Mouse (Mus musculus) embryo, embryonic 10 days (tissue): ENCODE data around the gene Dgka.
A peak's percentile ranks its signal among the peaks of the same experiment; 100 is the strongest.

ENCODE experiments used
- DNase-seq: peaks from one replicate; pipeline ENCODE4 v3.0.0-alpha.2; 2015; ENCODE audit warnings: low spot score

The Dgka gene

DNA sequence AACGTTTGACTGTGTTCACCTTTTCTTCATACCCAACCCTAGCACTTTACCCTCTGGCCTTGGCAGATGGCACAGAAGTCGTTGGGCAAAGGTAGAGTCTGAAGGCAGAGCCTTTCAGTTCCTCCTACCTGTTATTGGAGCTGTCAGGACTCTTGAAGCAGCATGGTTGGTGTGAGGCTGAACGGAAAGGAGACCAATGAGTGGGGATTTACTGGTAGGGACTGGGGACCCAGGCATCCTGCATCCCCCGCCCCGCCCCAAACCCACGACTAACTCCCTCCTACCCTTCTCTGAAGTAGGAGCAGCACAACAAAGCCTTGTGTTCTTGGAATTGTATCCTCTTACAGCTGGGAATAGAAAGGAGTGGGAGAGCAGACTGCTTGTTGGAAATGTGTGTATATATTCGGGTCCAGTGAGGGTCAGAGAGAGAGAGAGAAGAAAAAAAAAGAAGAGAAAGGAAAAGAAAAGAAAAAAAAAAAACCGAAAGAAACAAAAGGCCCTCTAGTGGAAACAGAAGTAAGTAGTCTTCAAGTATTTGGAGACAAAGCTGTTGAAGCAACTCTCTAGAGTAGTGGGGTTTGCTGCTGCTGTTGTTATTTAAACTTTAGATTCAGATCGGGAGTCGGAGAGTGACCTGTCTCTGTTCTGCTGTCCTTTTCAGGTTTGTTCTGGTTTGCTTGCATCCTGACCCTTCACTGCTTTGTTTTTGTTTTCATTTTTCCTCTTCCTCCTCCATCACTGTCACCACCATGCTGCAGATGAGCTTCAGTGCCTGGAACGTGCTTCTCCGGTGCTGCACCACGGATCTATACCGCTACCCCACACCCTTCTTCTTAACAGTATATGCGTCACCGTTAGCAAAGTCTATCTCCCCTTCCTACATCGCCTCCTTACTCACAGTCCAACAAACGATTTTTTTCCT lies at the start of gene Dgka:
TSS of gene Dgka (minus strand) at position 176 of the 922 bp plus-strand sequence.
- no peak for DNase-seq

DNA sequence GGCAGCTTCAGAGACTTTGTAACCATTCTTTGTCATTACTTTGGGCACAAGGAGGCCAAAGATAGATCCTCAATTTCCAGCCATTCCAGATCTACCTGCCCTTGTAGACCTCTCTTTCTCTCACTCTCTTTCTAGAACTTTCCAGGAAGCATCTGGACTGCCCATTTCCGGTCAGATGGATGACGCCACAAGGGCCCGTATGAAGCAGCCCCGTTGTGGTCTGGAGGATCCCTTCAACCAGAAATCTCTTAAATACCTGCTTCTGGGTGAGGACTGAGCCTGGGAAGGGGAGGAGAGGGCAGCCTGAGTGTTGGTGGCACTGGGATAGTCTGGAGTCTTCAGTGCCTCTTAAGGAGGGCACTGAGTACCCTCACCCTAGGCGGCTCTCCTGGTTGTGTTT lies 49.7 kb upstream of the Dgka start:
- no peak for DNase-seq

DNA sequence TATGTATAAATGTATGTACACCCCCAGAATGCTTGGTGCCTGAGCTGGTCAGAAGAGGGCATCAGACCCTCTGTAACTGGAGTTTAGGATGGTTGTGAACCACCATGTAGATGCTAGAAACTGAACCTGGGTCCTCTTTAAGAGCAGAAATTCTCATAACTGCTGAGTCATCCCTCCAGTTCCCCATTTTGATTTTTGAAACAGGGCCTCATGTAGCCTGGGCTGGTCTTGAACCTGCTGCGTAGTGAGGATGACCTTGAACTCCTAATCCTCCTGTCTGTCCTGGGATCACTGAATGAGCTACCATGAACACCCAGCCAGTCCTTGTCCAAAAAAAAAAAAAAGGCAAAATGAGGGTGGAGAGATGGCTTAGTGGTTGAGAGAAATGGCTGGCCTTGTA lies 48.6 kb upstream of the Dgka start:
- DNase-seq = no peak

DNA sequence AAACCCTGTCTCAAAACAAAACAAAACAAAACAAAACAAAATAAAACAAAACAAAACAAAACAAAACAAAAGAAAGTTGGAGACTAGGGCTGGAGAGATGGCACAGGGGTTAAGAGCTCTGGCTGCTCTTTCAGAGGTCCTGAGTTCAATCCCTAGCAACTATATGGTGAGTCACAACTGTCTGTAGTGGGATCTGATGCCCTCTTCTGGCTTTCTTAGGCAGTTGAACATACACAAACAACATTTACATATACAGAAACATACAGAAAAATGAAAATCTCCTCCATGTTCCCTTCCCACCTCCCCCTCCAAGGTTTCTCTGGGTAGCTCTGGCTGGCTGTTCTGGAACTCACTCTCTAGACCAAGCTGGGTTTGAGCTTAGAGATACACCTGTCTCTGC lies 47.4 kb upstream of the Dgka start:
- DNase-seq = no peak

DNA sequence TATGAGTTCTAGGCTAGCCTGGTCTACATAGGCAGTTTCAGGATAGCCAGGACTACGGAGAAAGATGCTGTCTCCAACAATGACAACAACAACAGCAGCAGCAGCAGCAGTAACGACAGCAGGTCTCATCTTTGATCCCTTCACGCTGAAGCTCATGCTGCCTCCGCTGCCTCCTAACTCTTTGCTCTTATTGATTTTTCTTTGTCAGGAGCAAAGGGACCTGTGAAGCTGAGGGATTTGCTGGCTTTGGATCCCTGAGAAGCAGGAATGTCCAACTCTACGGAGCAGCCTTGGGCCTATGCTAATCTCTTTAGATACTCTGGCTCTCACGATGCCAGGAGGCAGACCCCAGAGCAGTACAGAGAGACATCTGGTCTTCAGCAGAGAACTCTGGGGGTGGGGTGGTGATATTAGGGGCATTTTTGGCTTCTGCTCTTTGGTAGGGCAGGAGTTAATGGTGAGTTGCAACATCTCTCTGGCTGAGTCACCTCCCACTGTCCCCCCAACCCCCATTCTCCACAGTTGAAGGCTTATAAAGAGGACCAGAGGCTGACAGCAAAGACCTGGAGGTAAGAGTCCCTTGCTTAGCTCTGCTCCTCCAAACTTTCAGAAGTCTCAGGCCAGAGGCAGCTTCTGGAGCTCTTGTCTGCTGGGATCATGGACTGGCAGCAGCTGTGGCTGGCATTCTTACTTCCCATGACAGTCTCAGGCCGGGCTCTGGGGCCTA lies 45.9 kb upstream of the Dgka start, which contains the start of gene Mmp19:
TSS of gene Mmp19 (plus strand) at position 513 of the 727 bp plus-strand sequence.
- DNase-seq = no peak

DNA sequence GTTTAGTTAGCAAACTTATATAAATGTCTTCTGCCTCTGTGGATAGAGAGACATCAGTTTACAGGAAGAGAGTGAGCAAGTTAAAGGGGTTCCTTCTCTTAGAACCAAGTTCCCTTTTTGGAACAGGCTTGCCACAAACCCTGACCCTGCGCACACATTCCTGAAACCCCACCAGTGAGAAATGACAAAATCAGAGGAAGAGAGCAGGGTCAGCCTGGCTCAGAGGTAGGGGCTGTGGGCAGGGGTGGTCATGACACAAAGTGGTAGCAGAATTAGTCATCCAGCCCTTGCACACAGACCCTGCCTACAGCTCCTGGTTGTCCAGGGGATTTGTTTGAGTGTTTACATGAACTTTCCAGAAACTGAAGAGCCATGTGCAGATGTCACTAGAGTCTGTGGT lies 35.5 kb upstream of the Dgka start:
- no peak for DNase-seq

DNA sequence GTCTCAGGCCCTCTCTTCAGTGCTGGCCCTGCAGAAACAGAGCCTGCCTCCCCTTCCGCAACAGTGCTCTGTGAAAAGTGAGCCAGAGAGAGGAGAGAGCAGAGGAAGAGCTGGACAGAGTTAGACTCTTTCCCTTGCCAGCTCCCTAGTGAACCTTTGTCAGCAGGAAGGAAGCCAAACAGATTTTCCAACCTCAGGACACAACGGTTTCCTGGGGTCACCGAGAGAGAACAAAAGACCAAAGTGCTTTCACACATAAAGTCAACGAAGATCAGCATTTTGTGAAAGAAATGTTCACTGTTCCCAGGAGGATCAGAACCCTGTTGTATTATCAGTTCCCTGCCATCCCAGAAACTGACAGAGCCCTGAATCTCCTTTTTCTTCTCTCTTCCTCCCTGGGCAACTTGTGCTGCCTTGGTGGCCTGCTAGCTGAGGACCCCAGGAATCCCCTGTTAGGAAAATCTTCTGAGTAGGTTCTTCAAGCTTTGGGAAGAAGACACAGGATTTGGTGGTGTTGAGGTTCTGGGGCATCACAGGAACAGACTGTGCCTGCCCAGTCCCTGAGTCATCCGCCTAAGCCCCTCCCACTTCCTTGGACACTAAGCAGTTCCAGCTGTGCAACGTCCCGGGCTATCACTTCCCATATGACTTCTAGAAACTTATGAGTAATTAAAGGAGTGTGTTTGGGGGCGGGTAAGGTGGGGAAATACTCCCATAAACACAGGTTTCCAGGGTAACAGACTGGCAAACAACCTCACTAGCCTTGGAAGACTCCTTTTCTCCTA lies 34.5 kb upstream of the Dgka start:
- peak; percentile 81 for DNase-seq

DNA sequence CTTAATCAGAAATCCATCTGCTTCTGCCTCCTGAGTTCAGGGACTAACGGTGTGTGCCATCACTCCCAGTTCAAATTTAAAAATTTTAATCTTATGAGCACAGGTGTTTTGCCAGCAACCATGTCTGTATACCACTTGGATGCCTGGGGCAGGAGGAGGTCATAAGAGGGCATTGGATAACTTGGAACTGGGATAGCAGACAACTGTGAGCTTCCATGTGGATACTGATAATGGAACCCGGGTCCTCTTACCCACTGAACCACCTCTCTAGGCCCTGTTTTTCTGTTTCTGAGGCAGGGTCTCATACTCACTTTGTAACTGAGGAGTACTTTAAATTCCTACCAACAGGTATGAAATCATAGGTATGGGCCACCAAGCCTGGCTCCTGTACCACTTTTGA lies 33.8 kb upstream of the Dgka start:
- no peak for DNase-seq

DNA sequence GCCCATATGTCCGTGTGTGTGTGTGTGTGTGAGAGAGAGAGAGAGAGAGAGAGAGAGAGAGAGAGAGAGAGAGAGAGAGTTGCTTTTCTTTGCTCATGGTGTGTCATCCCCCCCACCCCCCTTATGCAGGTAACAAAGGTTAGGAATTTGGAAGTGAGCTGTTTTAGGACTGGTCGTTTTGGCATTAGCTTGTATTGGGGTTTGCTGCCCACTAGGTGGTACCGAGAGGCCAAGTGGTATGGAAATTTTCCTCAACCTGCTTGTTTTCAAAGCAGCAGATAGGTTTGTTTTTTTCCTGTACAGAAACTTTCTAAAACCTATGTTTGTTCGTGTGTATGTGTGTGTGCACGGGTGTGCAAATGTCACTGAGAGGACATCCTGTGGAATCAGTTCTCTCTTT lies 29.0 kb upstream of the Dgka start:
- DNase-seq = peak; percentile 21

DNA sequence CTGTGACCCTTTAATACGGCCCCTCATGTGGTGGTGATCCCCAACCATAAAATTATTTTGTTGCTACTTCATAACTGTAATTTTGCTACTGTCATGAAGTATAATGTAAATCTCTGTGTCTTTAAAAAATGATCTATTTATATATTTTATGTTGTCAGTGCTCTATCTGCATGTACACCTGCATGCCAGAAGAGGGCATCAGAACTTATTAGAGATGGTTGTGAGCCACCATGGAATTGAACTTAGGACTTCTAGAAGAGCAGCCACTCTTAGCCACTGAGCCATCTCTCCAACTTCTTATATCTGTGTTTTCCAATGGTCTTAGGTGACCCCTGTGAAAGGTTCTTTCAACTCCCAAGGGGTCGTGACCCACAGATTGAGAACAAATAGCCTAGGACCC lies 28.2 kb upstream of the Dgka start:
- peak; percentile 41 for DNase-seq

DNA sequence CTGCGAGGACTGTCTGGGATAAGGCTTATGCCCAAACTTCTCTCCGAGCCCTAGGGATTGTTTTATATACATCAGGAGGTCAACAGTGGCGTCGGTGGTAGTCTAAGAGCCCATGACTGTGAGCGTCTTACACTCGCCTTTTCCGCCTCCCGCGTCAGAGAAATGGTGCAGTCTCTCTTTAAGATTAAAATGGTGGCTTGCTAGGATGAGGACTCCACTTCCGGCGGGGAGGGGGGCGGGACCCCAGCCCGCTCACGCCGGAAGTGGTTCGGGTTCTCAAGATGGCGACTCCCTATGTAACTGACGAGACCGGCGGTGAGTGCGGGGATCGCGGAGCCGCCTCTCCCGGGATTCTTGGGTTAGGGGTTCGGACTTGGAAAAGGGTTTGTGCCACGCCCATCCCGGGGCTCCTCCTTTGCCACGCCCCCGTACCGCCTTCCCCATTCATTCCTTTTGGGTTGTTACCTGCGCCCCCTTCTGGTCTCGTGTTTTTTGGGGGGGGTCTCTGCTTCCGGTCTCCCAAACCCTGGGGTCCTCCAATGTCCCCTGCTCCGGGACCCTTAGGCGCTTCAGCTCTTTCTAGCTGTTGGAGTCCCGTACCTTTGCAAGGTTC lies 3.7 kb upstream of the Dgka start:
- peak; percentile 90 for DNase-seq

DNA sequence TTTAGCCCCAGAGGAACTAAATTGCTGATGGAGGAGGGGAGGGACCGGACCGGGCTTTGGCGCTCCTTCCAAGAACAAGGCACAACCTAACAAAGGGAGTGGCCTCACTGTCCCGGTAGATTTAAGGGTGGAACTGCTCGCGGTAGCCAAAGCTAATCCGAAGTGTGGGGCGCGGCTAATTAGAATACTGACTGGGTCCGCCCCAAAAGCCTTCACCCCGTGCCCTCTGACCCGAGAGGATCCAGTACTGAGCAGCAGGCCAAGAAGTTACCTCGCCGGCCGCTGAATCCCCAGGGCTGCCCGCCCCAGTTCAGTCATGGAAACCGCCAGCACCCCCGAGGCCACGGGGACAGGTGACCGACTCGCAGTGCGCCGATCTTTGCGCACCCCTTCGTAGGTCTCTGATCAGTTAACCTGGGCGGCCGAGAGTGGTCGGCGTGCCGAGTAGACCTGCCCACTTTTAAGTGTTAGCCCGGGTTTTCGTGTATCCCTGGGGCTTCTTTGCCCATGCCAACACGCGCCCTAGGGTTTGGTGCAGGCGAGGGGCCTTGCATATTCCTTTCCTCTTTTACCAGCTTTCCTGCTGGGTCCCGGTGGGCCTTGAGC lies 3.1 kb upstream of the Dgka start, which contains the start of gene Pym1:
TSS of gene Pym1 (plus strand) at position 244 of the 606 bp plus-strand sequence.
- peak; percentile 88 for DNase-seq

DNA sequence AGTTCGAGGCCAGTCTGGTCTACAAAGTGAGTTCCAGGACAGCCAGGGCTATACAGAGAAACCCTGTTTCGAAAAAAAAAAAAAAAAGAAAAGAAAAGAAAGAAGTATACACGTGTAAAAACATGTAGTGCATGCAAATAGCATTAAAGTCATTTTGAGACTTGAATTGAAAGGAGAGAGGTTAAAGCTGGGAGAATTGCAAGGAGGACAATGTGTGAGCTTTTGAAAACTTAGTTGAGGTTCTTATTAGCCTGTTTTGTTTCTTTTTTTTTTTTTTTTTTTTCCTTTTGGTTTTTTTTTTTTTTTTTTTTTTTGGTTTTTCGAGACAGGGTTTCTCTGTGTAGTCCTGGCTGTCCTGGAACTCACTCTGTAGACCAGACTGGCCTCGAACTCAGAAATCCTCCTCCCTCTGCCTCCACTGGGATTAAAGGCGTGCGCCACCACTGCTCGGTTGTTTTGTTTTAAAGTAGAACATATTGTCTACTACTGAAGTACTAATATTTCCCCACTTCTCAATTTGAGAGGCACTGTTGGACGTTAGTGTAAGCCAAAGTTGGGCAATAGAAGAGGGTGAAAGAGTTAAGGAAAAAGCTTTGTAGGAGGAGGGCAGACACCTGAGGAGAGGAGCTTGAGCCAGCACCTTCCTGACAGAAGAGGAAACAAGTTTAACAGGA lies 2.5 kb upstream of the Dgka start:
- DNase-seq = no peak

DNA sequence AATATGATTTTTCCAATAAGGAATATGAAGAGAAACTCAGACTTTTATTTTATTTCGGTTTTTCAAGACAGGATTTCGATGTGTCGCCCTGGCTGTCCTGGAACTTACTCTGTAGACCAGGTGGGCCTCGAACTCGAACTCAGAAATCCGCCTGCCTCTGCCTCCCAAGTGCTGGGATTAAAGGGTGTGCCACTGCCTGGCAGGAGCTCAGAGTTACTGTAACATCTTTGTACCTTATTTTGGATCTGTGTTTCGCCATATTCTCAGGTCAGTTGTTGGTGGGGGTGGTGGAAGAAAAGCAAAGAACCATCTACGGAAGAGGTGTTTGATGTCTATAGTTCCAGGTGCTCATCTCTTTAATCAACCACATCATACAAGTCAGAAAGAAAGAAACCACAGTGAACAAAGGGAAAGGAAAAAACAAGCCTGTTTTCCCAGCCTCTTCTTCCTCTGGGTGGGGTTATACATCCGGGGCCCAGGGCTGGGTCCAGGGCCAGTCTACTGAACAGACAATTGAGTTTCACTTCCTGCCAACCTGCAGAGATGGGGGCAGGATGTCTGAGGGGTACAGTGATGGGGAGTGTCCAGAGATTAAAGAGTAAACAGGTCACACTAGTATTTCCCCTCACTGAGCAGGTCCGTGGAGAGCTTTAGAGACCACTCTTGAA lies 1.4 kb upstream of the Dgka start:
- DNase-seq = no peak

DNA sequence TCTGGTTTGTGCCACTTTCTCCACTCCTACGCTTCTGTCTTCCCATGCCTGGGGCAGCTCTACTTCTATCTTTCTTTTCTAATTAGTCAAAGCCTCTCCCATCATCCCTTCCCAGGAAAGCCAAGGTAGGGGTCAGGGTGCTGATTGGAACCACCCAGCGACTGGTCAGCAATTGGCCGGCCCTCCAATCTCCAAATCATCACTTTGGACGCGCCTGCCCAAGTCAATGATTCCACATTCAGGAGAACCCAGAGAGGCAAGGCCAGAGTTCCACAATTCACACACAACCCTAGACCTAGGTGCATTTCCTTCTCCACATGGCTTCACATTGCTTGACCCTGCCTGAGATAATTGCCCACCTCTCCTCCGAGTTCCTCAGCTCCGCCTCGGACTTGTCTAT lies 444 bp downstream of the Dgka start:
- DNase-seq = no peak

DNA sequence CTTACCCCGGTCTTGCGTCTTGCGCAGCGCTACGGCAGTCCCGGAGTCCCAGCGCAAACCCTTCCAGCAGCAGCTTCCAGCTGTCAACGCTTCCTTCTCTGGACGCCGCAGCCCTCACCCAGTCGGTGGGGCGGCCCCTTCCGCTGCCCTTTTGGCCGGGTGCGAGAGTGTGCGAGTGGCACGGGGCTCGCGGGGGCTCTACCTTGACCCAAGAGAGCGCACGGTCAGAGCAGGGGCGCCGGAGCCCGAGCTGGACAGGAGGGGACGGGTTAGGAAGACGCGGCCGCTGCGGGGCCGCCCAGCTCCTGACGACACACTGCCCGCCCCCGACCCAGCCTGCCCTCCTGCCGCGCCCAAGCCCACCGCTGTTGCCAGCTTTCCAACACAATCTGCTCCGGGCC lies 864 bp downstream of the Dgka start:
- peak; percentile 62 for DNase-seq

DNA sequence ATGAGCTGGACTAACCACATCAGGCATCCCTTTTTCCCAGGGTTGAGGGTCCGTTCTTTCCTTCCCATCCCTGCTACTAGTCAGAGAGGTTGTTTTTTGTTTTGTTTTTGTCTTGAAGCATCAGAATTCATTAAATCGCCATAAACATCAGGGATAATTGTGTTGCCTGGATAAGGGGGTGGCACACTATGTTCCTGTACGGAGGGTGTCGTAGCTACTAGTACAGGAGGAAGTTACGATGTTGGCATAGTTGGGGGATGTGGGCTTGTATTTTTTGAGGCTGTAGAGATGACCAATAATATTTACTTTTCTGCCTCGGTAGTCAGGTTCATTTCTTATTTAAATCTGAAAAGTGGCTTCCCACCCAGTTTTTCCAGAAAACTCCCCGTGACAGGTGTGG lies 1.4 kb downstream of the Dgka start:
- no peak for DNase-seq

DNA sequence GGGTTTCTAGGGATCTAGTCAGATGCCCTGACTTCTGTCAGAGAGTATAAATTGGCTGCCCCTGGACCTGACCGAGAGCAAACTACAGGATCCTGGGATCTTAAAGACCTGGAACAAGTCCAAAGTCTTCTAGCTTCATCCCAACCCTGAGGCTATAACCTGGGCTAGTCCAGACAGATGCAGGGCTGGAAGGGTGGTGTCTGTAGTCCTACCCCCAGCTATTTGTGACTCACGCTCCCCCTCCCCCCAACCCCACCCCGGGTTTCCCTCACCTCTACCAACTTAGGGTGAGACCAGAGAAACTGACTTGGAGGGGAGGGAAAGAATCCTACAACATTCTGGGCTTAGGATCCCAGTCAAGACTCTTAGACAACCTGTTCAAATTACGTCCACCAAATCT lies 2.0 kb downstream of the Dgka start:
- no peak for DNase-seq

DNA sequence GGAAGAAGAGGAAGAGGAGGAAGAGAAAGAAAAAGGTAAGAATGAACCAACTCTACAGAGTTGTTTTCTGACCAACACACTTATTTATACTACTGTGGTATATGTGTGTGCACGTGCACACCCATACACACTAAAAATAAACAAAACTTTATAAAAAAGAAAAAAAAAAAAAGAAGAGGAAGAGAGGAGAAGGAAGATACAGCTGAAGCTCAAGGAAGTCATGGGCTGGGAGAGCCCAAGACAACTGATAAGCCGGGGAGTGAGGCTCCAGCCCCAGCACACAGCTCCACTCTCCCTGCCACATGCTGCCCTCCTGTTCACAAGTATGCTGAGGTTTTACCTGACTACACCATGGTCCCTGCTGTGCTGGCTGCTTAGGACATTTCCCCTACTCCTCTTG lies 4.4 kb downstream of the Dgka start:
- DNase-seq = no peak

DNA sequence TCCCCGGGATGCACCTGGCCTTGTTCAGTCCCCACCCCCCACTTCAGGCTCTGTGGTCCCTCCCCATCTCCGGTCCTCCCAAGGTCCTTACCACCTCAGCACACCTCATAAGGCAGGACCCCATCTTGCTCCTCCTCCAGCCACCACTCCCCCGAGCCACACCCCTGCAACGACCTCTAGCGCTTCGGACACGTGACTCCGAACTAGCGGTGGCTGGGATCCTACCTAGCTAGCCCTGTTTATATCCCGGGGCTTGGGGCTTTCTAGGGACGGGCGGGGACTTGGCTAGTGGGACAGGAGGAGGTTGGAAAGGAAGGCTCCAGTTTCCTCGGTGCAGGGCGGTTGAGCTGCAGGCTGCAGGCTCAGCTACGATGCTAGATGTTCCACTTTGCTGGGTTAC lies 7.2 kb downstream of the Dgka start:
- DNase-seq = peak; percentile 47
